Mouse (Mus musculus) lung, embryonic 16.5 days (tissue): ENCODE measurements around the gene Zcchc2. TPM values are rescaled to one million over a fixed set of nuclear protein-coding genes. Genes with fewer than 3 reads are reported as not detected.

Experiments used
- ATAC-seq: fragments of 200-750 bp; cut with Nextera tagmentation; 2 replicates; pipeline ENCODE4 v1.8.0; 2017; ENCODE audit warnings: low read depth, mild to moderate bottlenecking, moderate library complexity
- H3K27ac ChIP-seq: fragments of 300-500 bp; sonication (generic); 2 replicates; pipeline ENCODE4 v1.5.1; 2014; ENCODE audit warnings: mild to moderate bottlenecking, control low read depth, low read length
- H3K27me3 ChIP-seq: fragments of 300-500 bp; sonication (generic); 2 replicates; pipeline ENCODE4 v1.6.1; 2014; ENCODE audit warnings: low read depth, low read length, mixed read lengths; ENCODE audit not compliant: control insufficient read depth, insufficient read depth
- H3K36me3 ChIP-seq: fragments of 300-500 bp; sonication (generic); 2 replicates; pipeline ENCODE4 v1.6.1; 2014; ENCODE audit warnings: low read length; ENCODE audit not compliant: control insufficient read depth, insufficient read depth
- H3K4me1 ChIP-seq: fragments of 300-500 bp; sonication (generic); replicated peaks from 2 replicates; pipeline ENCODE4 v1.6.1; 2014; ENCODE audit warnings: low read length, mixed read lengths; ENCODE audit not compliant: control insufficient read depth, insufficient read depth
- H3K4me2 ChIP-seq: fragments of 300-500 bp; sonication (generic); 2 replicates; pipeline ENCODE4 v1.6.1; 2014; ENCODE audit warnings: low read depth, low read length, control low read depth
- H3K4me3 ChIP-seq: fragments of 300-500 bp; sonication (generic); 2 replicates; pipeline ENCODE4 v1.5.1; 2014; ENCODE audit warnings: mild to moderate bottlenecking, low read length, control low read depth
- H3K9ac ChIP-seq: fragments of 300-500 bp; sonication (generic); 2 replicates; pipeline ENCODE4 v1.6.1; 2014; ENCODE audit warnings: low read length, control low read depth
- H3K9me3 ChIP-seq: fragments of 300-500 bp; sonication (generic); 2 replicates; pipeline ENCODE4 v1.6.1; 2016; ENCODE audit warnings: low read length; ENCODE audit not compliant: control insufficient read depth
- WGBS: fragments of 180-500 bp; shearing (Covaris S2); extraction: QIAGEN DNeasy Blood & Tissue Kit; methylation state at CpG from one replicate; pipeline ENCODE4 v1.1.7; 2014; 5-methylcytosine and 5-hydroxymethylcytosine counted together
- polyA plus RNA-seq: library from polyadenylated mRNA; unstranded; fragments of >200 nt; fragmentation: Nextera tagmentation; extraction: Ambion mirVana; gene quantifications from 2 replicates; pipeline ENCODE4 v1.2.1, GENCODE M21; 2015

Gene Zcchc2
- 1.9 and 2.3 TPM in 2 replicates for polyA plus RNA-seq

DNA sequence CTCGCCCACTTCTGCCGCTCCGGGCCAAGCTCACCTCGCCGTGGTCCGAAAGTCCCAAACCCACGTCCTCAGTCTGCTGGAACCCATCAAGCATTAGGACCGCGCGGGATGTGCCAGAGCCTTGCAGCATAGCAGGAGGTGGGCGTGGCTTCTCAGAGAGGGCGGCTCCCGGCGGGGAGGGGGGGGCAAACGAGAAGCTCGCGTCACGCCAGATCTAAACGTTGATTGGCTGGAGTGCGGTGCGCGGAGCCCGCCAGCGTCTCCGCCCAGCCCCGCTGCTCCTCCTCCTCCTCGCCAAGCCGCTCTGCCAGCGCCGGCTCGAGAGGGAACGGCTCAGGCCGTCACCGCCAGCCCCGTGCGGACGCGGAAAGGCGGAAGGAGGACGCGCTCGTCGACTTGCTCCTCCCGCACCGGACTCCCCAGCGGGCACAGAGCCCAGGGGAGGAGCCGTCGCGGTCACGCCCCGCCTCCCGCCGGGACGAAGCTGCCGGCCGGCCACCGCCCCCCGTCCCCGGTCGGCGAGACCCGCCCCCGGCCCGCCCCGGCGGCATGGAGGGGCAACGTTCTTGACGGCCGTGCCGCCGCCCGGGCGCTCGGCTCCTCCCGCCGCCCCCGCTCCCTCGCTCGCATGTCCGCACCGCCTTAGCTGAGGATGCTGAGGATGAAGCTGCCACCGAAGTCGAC, at the start of gene Zcchc2:
Zcchc2 (plus strand) TSS at position 269 of the 684 bp plus-strand sequence.
- Histone ChIP-seq H3K36me3 (no peaks in the 10 kb centered on the region), H3K27ac (peak within 1 kb of the TSS; percentile 96), H3K9ac (peak within 1 kb of the TSS; percentile 83), H3K9me3 (no peaks in the 10 kb centered on the region), H3K4me1 (peaks cover 23% of the 10 kb centered on the region), H3K4me2 (peak within 1 kb of the TSS; percentile 98), H3K4me3 (peak within 1 kb of the TSS; percentile 64), H3K27me3 (no peaks in the 10 kb centered on the region)
- WGBS: under 1% methylated on average over 46 of the region's 83 CpGs
- peak; percentile 95 for ATAC-seq

DNA sequence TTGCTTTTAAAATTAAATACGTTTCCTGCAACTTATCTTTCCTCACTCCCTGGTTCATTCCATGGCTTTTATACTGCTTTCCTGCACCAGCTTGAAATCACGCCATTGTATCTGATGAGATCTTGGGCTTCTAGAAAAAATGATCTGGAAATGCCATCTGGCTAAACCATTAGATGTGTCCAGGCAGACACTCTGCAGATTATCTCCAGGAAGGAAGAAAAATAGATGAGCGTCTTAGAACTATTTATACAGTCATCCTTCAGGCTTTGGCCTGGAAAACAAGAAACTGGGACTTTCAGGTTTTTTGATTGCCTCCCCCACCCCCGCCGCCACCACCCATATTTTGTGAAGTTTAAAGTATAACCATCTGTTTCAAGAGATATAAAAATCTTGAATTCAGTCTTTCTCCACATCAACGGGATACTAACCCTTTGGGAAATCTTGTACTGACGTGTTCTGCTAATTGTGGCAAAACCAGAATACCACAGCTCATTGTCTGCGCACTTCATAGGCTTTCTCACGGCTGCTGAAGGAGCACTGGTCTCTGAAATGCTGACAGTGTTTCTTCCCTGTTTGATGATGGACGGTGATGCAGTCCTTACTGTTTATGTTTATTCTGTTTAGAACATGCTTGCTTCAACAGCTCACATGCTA, 45.2 kb upstream of the Zcchc2 start:
- no peak overlapping the region for H3K27ac ChIP-seq
- no peak for ATAC-seq
- H3K9ac ChIP-seq: no peak overlapping the region
- H3K9me3 ChIP-seq: no peaks in the 10 kb centered on the region
- H3K4me2 ChIP-seq: no peak overlapping the region
- no peaks in the 10 kb centered on the region for H3K4me1 ChIP-seq
- no peak overlapping the region for H3K4me3 ChIP-seq
- WGBS: 70% methylated on average over 10 of the region's 10 CpGs
- H3K27me3 ChIP-seq: no peaks in the 10 kb centered on the region
- H3K36me3 ChIP-seq: no peaks in the 10 kb centered on the region

- no peak for ATAC-seq
- H3K27ac ChIP-seq: no peak overlapping the region
- H3K9me3 ChIP-seq: no peaks in the 10 kb centered on the region
- H3K4me2 ChIP-seq: no peak overlapping the region
- H3K4me3 ChIP-seq: no peak overlapping the region
- H3K36me3 ChIP-seq: no peaks in the 10 kb centered on the region
- no peaks in the 10 kb centered on the region for H3K27me3 ChIP-seq
- H3K9ac ChIP-seq: no peak overlapping the region
- H3K4me1 ChIP-seq: no peaks in the 10 kb centered on the region
- WGBS: 66% methylated on average over 13 of the region's 13 CpGs
Observed at GRCm38 (mm10) chr1:105946581-105947540, 43.3 kb upstream of the Zcchc2 start.

- Histone ChIP-seq H3K27ac (no peak overlapping the region), H3K9me3 (no peaks in the 10 kb centered on the region), H3K4me3 (no peak overlapping the region), H3K27me3 (no peaks in the 10 kb centered on the region), H3K9ac (no peak overlapping the region), H3K36me3 (no peaks in the 10 kb centered on the region), H3K4me1 (no peaks in the 10 kb centered on the region), H3K4me2 (no peak overlapping the region)
- 0 out of 2 replicates have a peak, but pooled peaks have one; percentile 17 for ATAC-seq
- 64% methylated on average over 6 of the region's 6 CpGs for WGBS
Observed at GRCm38 (mm10) chr1:105948352-105948751, 41.9 kb upstream of the Zcchc2 start.

DNA sequence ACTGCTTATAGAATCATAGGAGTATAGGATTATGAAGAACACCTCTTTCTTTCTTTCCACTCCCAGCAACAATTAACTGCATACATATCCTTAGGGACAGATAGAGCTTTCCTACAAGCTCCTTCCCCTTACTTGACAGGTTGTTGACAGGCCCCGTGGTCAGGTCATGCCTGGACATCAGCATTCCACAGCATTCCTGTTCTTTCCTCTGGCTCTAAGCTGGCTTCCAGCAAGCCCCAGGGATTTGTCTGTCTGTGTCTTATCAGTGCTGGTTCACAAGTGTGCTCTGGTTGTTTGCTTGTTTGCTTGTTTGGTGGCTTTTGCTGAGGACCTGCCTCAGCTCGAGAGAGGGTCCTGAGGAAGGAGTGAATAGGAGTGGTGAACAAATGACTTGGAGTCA, 36.6 kb upstream of the Zcchc2 start:
- 38% methylated on average over 2 of the region's 2 CpGs for WGBS
- H3K27me3 ChIP-seq: no peaks in the 10 kb centered on the region
- peaks cover 6% of the 10 kb centered on the region; the same call in 1 of the 2 replicates for H3K9me3 ChIP-seq
- no peak overlapping the region for H3K4me3 ChIP-seq
- H3K27ac ChIP-seq: no peak overlapping the region
- H3K4me1 ChIP-seq: no peaks in the 10 kb centered on the region
- H3K4me2 ChIP-seq: no peak overlapping the region
- H3K9ac ChIP-seq: no peak overlapping the region
- H3K36me3 ChIP-seq: no peaks in the 10 kb centered on the region
- no peak for ATAC-seq

DNA sequence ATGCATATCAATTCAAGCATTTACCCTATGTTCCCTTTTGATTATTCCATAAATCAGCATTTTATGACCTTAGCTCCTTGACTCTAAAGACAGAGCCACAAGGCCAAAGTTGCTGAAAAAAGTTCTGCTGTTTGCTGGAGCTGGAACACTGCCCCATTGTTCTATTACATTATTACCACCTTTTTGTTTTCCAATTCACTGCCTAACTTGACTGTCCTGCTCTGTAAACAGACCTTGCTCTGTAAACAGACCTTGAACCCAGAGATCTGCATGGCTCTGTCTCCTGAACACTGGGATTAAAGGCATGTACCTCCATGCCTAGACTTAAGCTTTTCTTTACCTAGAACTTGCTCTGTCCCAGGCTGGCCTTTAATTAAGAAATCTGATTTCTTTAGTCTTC, 36.2 kb upstream of the Zcchc2 start:
- no peaks in the 10 kb centered on the region for H3K27me3 ChIP-seq
- H3K4me2 ChIP-seq: no peak overlapping the region
- no peak for ATAC-seq
- H3K36me3 ChIP-seq: no peaks in the 10 kb centered on the region
- H3K9ac ChIP-seq: no peak overlapping the region
- H3K4me1 ChIP-seq: no peaks in the 10 kb centered on the region
- peaks cover 6% of the 10 kb centered on the region; the same call in 1 of the 2 replicates for H3K9me3 ChIP-seq
- no peak overlapping the region for H3K27ac ChIP-seq
- H3K4me3 ChIP-seq: no peak overlapping the region

DNA sequence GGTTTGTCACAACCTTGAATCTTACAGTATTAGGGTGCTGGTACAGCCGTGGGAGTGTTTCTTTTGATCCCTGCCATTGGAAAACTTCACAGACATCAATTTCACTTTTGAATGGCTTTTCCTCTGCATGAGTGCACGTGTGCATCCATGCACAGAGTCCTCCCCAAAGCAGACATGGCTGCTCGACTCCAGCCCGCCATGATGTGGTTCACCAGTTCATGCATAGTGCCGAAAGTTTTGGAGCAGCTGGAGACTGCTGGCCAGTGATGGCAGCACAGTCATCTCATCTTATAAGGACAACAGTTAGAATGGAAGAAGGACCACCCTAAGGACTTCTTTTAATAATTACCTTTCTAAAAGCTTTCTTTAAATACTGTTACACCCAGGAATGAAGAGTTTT, 34.1 kb upstream of the Zcchc2 start:
- Histone ChIP-seq H3K27ac (no peak overlapping the region), H3K27me3 (no peaks in the 10 kb centered on the region), H3K4me2 (no peak overlapping the region), H3K36me3 (no peaks in the 10 kb centered on the region), H3K4me1 (no peaks in the 10 kb centered on the region), H3K9ac (no peak overlapping the region), H3K9me3 (peaks cover 6% of the 10 kb centered on the region; the same call in 1 of the 2 replicates), H3K4me3 (no peak overlapping the region)
- ATAC-seq: no peak
- WGBS: 73% methylated on average over 5 of the region's 5 CpGs

GRCm38 (mm10) chr1:105961472-105961871, 28.7 kb upstream of the Zcchc2 start:
- no peak overlapping the region for H3K4me3 ChIP-seq
- 59% methylated on average over 4 of the region's 4 CpGs for WGBS
- no peak for ATAC-seq
- no peak overlapping the region for H3K9ac ChIP-seq
- H3K9me3 ChIP-seq: no peaks in the 10 kb centered on the region
- no peak overlapping the region for H3K4me2 ChIP-seq
- H3K4me1 ChIP-seq: no peaks in the 10 kb centered on the region
- no peaks in the 10 kb centered on the region for H3K27me3 ChIP-seq
- H3K36me3 ChIP-seq: no peaks in the 10 kb centered on the region
- no peak overlapping the region for H3K27ac ChIP-seq
